In the genomic region with DNA sequence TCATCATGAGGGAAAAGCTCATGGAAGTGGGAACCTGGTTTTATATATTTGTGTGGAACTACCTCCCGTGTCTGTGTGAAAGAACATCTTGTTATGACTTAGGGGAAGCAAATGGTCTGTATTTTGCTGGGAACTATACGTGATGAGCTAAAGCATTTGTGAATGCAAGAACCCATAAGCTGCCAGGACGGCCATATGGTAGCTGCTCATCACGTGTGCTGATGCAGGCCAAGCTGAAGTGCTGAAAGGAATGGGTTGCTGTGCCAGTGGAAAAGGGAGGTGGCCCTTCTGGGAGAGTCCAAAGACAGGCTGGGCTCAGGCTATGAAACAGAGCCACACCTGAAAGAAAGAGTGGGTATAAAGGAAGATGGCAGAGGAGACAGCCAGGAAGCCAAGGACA, we compare ENCODE assay signal across 11 mouse cellular contexts.
DNase-seq lines count a peak whose midpoint lies in the region; ATAC-seq lines count a peak whose summit lies in the region.
"Had no signal": no experiment of that assay in that cellular context is flagged by ENCODE, and none has a peak within 500 bp of the region (broad histone marks: within the 10 kb centered on the region; RNA-seq: fewer than 3 reads in every experiment).

No protein-coding gene starts in this region.

- no peak for ATAC-seq in cerebellum, adult (ENCODE audit: insufficient number of reproducible peaks, low FRiP score, low TSS enrichment)

- peak; percentile 14 for DNase-seq in cerebellum, adult 9-10 months
- DNase-seq in cerebellum, postnatal 36 days = peak; percentile 9 to 11
- peak; percentile 38 to 42 for DNase-seq in left cerebral cortex, adult 18-20 months (ENCODE audit: low spot score in 2 of 2)
- peak; percentile 46 to 47 for DNase-seq in right cerebral cortex, postnatal 36 days (ENCODE audit: low spot score in 2 of 2)
- DNase-seq in adrenal gland, postnatal 4 days (ENCODE audit: low spot score in 2 of 2) = no peak
- DNase-seq in kidney, postnatal 25 days = no peak
- DNase-seq in ovary, postnatal 14 days (ENCODE audit: low spot score) = no peak
- DNase-seq: adrenal gland, postnatal 25 days; gastrocnemius, adult 2 months; heart, postnatal 36 days had no signal

Comparison
In these comparisons a context has a peak if more than half of its experiments do, and no peak if none do; other contexts are left out.
1. DNase-seq: peak in cerebellum, adult 9-10 months (single experiment), cerebellum, postnatal 36 days (2 of 2), left cerebral cortex, adult 18-20 months (2 of 2) and right cerebral cortex, postnatal 36 days (2 of 2); none in adrenal gland, postnatal 4 days (0 of 2), kidney, postnatal 25 days (0 of 2) and ovary, postnatal 14 days (single experiment).